Mouse (Mus musculus): ENCODE results near the gene Cpm. TPM values are rescaled to one million over a fixed set of nuclear protein-coding genes. Genes with fewer than 3 reads are reported as not detected.

The Cpm gene
- polyA plus RNA-seq, 1 experiment from 2014 or later: 5.2 TPM

DNA sequence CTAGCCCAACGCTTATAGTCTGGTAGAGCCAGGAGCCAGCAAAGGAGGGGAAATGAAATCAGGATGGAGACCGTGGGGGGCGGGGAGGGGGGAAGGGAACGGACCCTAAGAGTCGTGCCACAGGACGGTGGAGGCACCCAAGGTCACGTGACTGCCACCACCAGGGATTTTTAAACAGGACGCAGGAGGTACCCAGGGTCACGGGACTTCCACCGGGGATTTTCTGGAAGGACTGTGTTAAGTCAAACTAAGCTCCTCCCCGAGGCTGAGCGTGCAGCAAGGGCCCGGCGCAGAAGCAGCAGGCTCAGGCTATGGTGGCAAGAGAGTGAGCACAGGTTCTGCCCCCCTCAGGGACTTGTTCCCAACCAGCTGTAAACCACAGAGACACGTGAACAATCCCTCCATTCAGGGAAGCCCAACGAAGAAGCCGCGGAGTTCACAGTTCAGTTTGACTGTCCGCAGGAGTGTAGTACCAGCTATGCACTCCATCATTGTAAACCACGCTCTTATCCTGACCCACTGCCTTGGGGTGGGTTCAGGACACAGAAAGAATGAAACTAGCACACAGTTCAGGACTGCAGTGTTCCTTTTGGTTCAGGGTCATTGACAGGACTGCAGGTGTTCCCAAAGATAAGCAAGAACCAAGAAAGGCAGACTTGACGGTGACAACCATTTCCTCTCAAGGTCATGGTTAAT is 10.7 kb downstream of the Cpm start:
- Histone ChIP-seq H3K4me2 (no peak overlapping the region), H3K9ac (no peak overlapping the region), H3K27me3 (no peaks in the 10 kb centered on the region), H3K4me1 (peaks cover 5% of the 10 kb centered on the region), H3K36me3 (replicated peaks) (no peaks in the 10 kb centered on the region), H3K9me3 (no peaks in the 10 kb centered on the region), H3K4me3 (replicated peaks) (no peak overlapping the region), H3K27ac (no peak overlapping the region)
- ATAC-seq (ENCODE audit: low FRiP score): no peak
- WGBS: 75% methylated on average over 21 of the region's 21 CpGs

DNA sequence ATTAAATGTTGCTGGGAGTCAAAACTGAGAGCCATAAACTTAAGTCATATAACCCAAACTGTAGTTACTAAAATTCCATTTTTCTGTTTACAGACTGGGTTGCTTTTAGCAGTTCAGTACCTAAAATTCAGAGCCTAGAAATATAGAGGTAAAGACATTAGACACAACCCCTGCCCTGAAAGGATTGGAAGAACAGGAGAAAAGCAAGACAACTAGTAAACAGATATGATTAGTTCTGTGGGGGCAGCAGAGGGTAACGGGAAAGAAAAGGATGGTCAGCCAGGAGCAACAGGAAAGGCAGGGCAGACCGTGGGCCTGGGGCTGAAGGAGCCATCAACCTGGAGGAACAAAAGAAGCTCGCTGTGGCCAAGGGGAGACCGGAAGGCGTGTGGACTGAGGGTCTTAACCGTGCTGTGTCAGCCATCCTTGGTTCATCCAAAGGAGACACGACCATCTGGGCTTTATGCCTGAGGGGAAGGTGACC is 11.3 kb downstream of the Cpm start:
- Histone ChIP-seq H3K4me3 (replicated peaks) (no peak overlapping the region), H3K9ac (no peak overlapping the region), H3K4me2 (no peak overlapping the region), H3K27ac (no peak overlapping the region), H3K36me3 (replicated peaks) (no peaks in the 10 kb centered on the region), H3K27me3 (no peaks in the 10 kb centered on the region), H3K4me1 (peaks cover 5% of the 10 kb centered on the region), H3K9me3 (no peaks in the 10 kb centered on the region)
- WGBS: 82% methylated on average over 7 of the region's 7 CpGs
- no peak for ATAC-seq (ENCODE audit: low FRiP score)

DNA sequence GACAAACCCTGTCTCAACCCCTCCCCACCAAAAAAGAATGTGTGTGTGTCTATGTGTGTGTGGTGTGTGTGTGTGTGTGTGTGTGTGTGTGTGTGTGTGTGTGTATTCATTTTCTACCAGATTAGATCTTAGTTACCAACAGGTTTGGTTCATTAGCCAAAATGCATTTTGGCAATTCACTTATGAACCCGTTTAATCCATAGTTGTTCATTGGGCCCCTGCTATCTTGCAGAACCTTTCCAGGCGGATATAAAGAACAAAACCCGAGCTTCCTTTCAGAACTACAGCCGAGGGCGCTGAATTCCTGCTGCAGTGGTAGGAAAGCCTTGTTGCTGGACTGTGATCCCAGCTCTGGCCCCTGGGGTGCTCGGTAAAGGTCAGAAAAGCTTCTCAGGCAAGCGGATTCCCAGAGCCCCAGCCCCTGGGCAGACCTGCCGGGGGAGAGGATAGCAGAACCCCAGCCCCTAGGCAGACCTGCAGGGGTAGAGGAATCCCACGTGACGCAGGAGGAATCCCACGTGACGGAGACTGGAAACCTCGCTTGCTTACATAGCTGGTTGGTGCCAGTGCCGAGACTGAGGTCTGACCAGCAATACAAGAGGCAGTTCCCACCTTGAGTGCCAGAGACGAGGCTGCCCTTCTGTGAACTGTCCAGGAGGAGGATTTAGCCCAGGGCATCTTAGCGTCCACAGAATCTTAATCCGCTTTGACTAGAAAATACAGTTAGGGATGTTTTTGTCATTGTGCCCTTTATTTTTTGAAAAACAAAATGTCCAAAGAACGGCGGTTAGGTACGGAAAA is 12.3 kb downstream of the Cpm start:
- 43% methylated on average over 20 of the region's 20 CpGs for WGBS
- H3K9ac ChIP-seq: no peak overlapping the region
- peak overlapping the region; percentile 21; the same call in 1 of the 2 replicates for H3K4me2 ChIP-seq
- ATAC-seq (ENCODE audit: low FRiP score): no peak
- no peaks in the 10 kb centered on the region for H3K36me3 ChIP-seq (replicated peaks)
- no peaks in the 10 kb centered on the region for H3K27me3 ChIP-seq
- no peak overlapping the region; the same call in 1 of the 2 replicates for H3K4me3 ChIP-seq (replicated peaks)
- H3K4me1 ChIP-seq: peaks cover 5% of the 10 kb centered on the region
- H3K9me3 ChIP-seq: no peaks in the 10 kb centered on the region
- H3K27ac ChIP-seq: no peak overlapping the region

DNA sequence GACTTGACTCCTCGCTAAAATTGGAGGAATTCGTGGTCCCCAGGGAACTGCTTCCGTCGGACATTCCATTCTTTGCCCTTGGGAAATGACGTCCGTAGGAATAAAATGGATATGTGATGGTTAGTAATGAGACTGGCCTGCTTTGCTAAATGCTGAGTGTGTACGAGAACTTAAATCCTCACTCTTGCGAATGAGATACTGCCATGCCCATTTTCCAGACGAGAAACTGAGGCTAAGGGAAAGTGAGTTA is 12.8 kb downstream of the Cpm start:
- Histone ChIP-seq H3K4me3 (replicated peaks) (no peak overlapping the region), H3K27ac (no peak overlapping the region), H3K27me3 (no peaks in the 10 kb centered on the region), H3K4me2 (no peak overlapping the region), H3K36me3 (replicated peaks) (no peaks in the 10 kb centered on the region), H3K9ac (no peak overlapping the region), H3K4me1 (peaks cover 8% of the 10 kb centered on the region), H3K9me3 (no peaks in the 10 kb centered on the region)
- WGBS: 85% methylated on average over 9 of the region's 9 CpGs
- ATAC-seq (ENCODE audit: low FRiP score): no peak

- WGBS: 95% methylated on average over 15 of the region's 15 CpGs
- Histone ChIP-seq H3K9me3 (no peaks in the 10 kb centered on the region), H3K4me1 (peaks cover 11% of the 10 kb centered on the region), H3K9ac (no peak overlapping the region), H3K4me2 (no peak overlapping the region), H3K4me3 (replicated peaks) (no peak overlapping the region), H3K27me3 (no peaks in the 10 kb centered on the region), H3K36me3 (replicated peaks) (no peaks in the 10 kb centered on the region), H3K27ac (no peak overlapping the region)
- ATAC-seq (ENCODE audit: low FRiP score): no peak
Observed at GRCm38 (mm10) chr10:117642491-117643262, 13.4 kb downstream of the Cpm start.

DNA sequence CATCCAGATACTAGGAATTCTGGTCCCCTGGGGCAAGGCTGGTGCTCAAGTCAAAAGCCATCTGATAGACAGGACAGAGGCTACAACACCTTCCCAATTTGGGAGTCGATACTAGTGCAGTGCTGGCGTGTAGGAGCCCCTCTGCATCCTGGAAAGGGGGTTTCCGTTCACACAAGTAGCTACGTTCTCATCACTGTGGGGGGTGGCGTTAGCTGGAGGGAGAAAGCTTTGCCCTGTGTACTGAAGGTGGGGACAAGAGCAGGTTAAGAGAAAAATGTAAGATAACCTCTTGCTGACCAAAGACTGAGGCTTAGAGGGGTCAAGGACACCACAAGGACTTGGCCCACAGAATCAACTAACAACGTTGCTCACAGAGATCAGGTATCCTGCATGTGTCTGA is 14.0 kb downstream of the Cpm start:
- no peak for ATAC-seq (ENCODE audit: low FRiP score)

DNA sequence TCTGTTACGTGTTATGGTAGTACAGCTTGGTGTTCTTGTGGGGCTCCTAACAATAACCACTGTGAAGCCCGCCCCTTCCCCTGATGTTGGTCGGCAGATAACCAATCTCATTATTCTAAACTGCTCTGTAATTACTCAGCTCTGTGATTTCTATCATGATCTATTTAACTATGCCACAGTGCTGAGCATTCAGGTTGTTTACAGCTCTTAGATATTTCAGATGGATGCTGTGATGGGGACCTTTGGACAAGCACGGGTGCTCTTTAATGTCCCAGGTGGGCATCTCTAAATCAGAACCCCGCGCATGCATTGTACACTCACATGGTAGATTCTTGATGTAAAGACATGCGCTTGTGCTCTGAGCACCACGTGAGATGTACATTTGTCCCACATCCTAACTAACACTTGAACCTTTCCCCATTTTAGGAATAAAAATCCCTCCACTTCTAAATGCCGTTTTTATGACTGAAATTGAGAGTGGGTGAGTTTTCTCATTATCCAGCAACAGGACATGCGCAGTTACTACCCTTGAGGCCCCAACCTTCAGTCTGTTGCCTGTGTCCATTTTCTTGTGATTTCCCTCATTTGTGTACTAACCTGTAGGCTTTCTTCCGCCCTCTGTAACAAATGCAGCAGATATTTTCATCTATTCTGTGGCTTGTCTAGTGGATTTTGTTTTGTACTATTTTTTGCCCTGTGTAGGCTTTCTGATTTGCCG is 14.6 kb downstream of the Cpm start:
- no peaks in the 10 kb centered on the region for H3K27me3 ChIP-seq

More for the DNA sequence above, 14.0 kb downstream of the Cpm start:
- Histone ChIP-seq H3K4me3 (replicated peaks) (no peak overlapping the region), H3K9ac (no peak overlapping the region), H3K27me3 (no peaks in the 10 kb centered on the region), H3K27ac (no peak overlapping the region), H3K4me1 (peaks cover 11% of the 10 kb centered on the region), H3K36me3 (replicated peaks) (no peaks in the 10 kb centered on the region), H3K4me2 (no peak overlapping the region), H3K9me3 (no peaks in the 10 kb centered on the region)
- WGBS: 87% methylated on average over 6 of the region's 6 CpGs

DNA sequence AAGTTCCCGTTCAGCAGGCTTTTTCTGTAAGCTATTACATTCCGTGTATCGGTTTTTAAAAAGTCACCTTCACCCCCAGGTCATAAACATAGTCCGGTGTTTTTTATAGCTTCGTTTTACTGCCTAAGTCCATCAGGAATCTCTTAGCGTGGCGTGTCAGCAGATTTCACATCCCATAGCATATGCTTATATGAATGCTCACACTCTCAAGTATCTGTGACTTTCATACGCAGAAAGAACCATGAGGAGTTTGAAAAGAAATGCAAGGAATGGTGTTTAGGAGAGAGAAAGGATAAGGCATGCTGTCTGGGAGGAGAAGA is 15.1 kb downstream of the Cpm start:
- no peaks in the 10 kb centered on the region for H3K36me3 ChIP-seq (replicated peaks)
- 94% methylated on average over 8 of the region's 8 CpGs for WGBS
- no peak overlapping the region for H3K27ac ChIP-seq
- H3K4me3 ChIP-seq (replicated peaks): no peak overlapping the region
- ATAC-seq (ENCODE audit: low FRiP score): no peak
- H3K4me1 ChIP-seq: peaks cover 11% of the 10 kb centered on the region
- H3K9ac ChIP-seq: no peak overlapping the region
- H3K9me3 ChIP-seq: no peaks in the 10 kb centered on the region
- H3K4me2 ChIP-seq: no peak overlapping the region
- no peaks in the 10 kb centered on the region for H3K27me3 ChIP-seq

More for the DNA sequence above, 14.6 kb downstream of the Cpm start:
- no peak overlapping the region for H3K9ac ChIP-seq
- no peak overlapping the region for H3K4me2 ChIP-seq
- H3K27ac ChIP-seq: no peak overlapping the region
- no peaks in the 10 kb centered on the region for H3K9me3 ChIP-seq
- no peaks in the 10 kb centered on the region for H3K36me3 ChIP-seq (replicated peaks)
- H3K4me3 ChIP-seq (replicated peaks): no peak overlapping the region
- H3K4me1 ChIP-seq: peaks cover 11% of the 10 kb centered on the region
- ATAC-seq (ENCODE audit: low FRiP score): no peak
- 86% methylated on average over 12 of the region's 12 CpGs for WGBS

- H3K9ac ChIP-seq: no peak overlapping the region
- WGBS: 90% methylated on average over 11 of the region's 11 CpGs
- no peak overlapping the region for H3K4me3 ChIP-seq (replicated peaks)
- ATAC-seq (ENCODE audit: low FRiP score): no peak
- no peaks in the 10 kb centered on the region for H3K36me3 ChIP-seq (replicated peaks)
- no peaks in the 10 kb centered on the region for H3K9me3 ChIP-seq
- H3K27me3 ChIP-seq: no peaks in the 10 kb centered on the region
- H3K27ac ChIP-seq: no peak overlapping the region
- H3K4me1 ChIP-seq: peaks cover 11% of the 10 kb centered on the region
- no peak overlapping the region for H3K4me2 ChIP-seq
Observed at GRCm38 (mm10) chr10:117644828-117645227, 15.5 kb downstream of the Cpm start.

GRCm38 (mm10) chr10:117645487-117645964 is 16.2 kb downstream of the Cpm start:
- no peak overlapping the region for H3K4me3 ChIP-seq (replicated peaks)
- H3K9ac ChIP-seq: no peak overlapping the region
- no peak for ATAC-seq (ENCODE audit: low FRiP score)
- H3K4me2 ChIP-seq: no peak overlapping the region
- peaks cover 11% of the 10 kb centered on the region for H3K4me1 ChIP-seq
- H3K9me3 ChIP-seq: no peaks in the 10 kb centered on the region
- H3K27ac ChIP-seq: no peak overlapping the region
- no peaks in the 10 kb centered on the region for H3K27me3 ChIP-seq
- WGBS: 84% methylated on average over 7 of the region's 7 CpGs
- H3K36me3 ChIP-seq (replicated peaks): no peaks in the 10 kb centered on the region

GRCm38 (mm10) chr10:117646482-117647157 is 17.3 kb downstream of the Cpm start:
- Histone ChIP-seq H3K4me1 (peaks cover 9% of the 10 kb centered on the region), H3K4me3 (replicated peaks) (no peak overlapping the region), H3K27me3 (no peaks in the 10 kb centered on the region), H3K27ac (no peak overlapping the region), H3K4me2 (no peak overlapping the region), H3K9me3 (no peaks in the 10 kb centered on the region), H3K9ac (no peak overlapping the region), H3K36me3 (replicated peaks) (no peaks in the 10 kb centered on the region)
- WGBS: 88% methylated on average over 5 of the region's 5 CpGs
- ATAC-seq (ENCODE audit: low FRiP score): no peak

Measured in forebrain, embryonic 12.5 days (tissue).